Mouse (Mus musculus) forebrain, embryonic 11.5 days (tissue): ENCODE results near the gene Ick. TPM values are rescaled to one million over a fixed set of nuclear protein-coding genes. Genes with fewer than 3 reads are reported as not detected.

Source experiments
- ATAC-seq: fragments of 200-750 bp; cut with Nextera tagmentation; replicated peaks from 2 replicates; pipeline ENCODE4 v1.8.0; 2017; ENCODE audit warnings: moderate TSS enrichment; ENCODE audit not compliant: low FRiP score
- DNase-seq: peaks from one replicate; pipeline ENCODE4 v3.0.0-alpha.2; 2017; ENCODE audit warnings: low spot score
- H3K27ac ChIP-seq: fragments of 300-500 bp; sonication (generic); 2 replicates; pipeline ENCODE4 v1.5.1; 2014; ENCODE audit warnings: low read depth, low read length
- H3K27me3 ChIP-seq: fragments of 300-500 bp; sonication (generic); 2 replicates; pipeline ENCODE4 v1.6.1; 2014; ENCODE audit warnings: mild to moderate bottlenecking, low read length, mixed read lengths; ENCODE audit not compliant: control insufficient read depth, insufficient read depth
- H3K36me3 ChIP-seq: fragments of 300-500 bp; sonication (generic); 2 replicates; pipeline ENCODE4 v1.6.1; 2014; ENCODE audit warnings: mild to moderate bottlenecking, low read length, moderate library complexity, mixed read lengths; ENCODE audit not compliant: control insufficient read depth, insufficient read depth
- H3K4me1 ChIP-seq: fragments of 300-500 bp; sonication (generic); replicated peaks from 2 replicates; pipeline ENCODE4 v1.6.1; 2014; ENCODE audit warnings: low read length, mixed read lengths; ENCODE audit not compliant: control insufficient read depth, insufficient read depth
- H3K4me2 ChIP-seq: fragments of 300-500 bp; sonication (generic); 2 replicates; pipeline ENCODE4 v1.6.1; 2014; ENCODE audit warnings: low read depth, mild to moderate bottlenecking, low read length, moderate library complexity, mixed read lengths; ENCODE audit not compliant: severe bottlenecking
- H3K4me3 ChIP-seq: fragments of 300-500 bp; sonication (generic); 2 replicates; pipeline ENCODE4 v1.5.1; 2014; ENCODE audit warnings: low read depth, low read length
- H3K9ac ChIP-seq: fragments of 300-500 bp; sonication (generic); 2 replicates; pipeline ENCODE4 v1.6.1; 2014; ENCODE audit warnings: low read length
- H3K9me3 ChIP-seq: fragments of 300-500 bp; sonication (generic); 2 replicates; pipeline ENCODE4 v1.6.1; 2016; ENCODE audit warnings: low read length, mixed read lengths; ENCODE audit not compliant: control insufficient read depth
- WGBS: fragments of 180-500 bp; shearing (Covaris S2); extraction: QIAGEN DNeasy Blood & Tissue Kit; methylation state at CpG from one replicate; pipeline ENCODE4 v1.1.7; 2014; 5-methylcytosine and 5-hydroxymethylcytosine counted together
- polyA plus RNA-seq: library from polyadenylated mRNA; unstranded; fragments of >200 nt; fragmentation: Nextera tagmentation; extraction: Ambion mirVana; gene quantifications from 2 replicates; pipeline ENCODE4 v1.2.1, GENCODE M21; 2014

Gene Ick
- polyA plus RNA-seq, 1 experiment from 2014 or later, result 35.0 TPM

DNA sequence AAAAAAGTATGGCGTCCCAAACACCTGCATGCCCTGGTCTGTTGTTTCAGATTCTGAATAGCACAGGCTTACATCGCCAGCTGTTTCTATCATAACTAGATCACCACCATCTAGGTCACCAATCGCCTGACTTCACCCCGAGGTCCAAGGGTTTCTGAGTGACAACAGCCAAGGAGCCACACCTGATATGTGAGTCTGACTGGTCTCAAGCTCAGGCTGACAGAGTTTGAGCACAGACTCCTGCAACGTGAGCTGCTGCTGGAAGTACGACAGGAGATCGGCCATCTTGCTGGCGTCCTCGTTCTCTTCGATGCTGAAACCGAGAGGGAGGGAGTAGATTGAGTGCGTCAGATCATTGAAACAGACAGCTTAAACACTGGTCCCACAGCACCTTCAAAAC lies 13.3 kb upstream of the Ick start:
- Histone ChIP-seq H3K27me3 (no peaks in the 10 kb centered on the region), H3K36me3 (no peaks in the 10 kb centered on the region; the same call in 1 of the 2 replicates), H3K9ac (no peak overlapping the region), H3K9me3 (no peaks in the 10 kb centered on the region; the same call in 1 of the 2 replicates), H3K4me2 (no peak overlapping the region), H3K4me3 (no peak overlapping the region), H3K4me1 (no peaks in the 10 kb centered on the region), H3K27ac (no peak overlapping the region)
- WGBS, result 95% methylated on average over 12 of the region's 12 CpGs
- ATAC-seq, result no peak
- DNase-seq, result no peak

DNA sequence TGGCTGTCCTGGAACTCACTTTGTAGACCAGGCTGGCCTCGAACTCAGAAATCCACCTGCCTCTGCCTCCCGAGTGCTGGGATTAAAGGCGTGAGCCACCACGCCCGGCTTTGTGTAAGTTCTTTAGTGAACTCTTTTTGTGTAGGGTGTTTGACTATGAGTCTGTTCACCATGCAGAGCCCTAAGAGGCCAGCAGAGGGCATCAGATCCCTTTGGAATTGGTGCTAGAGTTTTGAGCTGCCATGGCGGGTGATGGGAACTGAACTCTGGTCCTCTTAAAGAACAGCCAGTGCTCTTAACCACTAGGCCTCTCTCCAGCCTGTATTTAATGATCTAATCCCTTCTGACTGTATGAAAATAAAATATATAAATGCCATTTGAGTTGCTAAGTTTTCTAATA lies 12.6 kb upstream of the Ick start:
- no peak for DNase-seq
- ATAC-seq, result no peak
- H3K36me3 ChIP-seq, result no peaks in the 10 kb centered on the region; the same call in 1 of the 2 replicates

DNA sequence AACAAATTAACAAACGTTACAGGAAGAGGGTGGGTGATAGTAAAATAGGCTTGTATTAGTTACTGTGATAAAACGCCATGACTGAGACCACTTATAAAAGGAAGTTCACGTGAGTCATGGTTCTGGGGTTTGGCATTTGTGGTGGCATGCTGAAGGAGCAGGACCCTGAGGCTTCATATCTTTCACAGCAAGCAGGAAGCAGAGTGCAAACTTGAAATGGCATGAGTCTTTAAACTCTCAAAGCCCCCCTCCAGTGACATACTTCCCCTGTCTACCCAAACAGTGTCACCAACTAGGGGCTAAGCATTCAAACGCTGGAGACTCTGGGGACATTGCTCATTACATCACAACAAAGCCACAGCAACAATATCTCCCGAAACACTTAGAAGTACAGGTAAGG lies 8.0 kb upstream of the Ick start:
- Histone ChIP-seq H3K4me1 (no peaks in the 10 kb centered on the region), H3K9me3 (no peaks in the 10 kb centered on the region; the same call in 1 of the 2 replicates), H3K27ac (no peak overlapping the region), H3K27me3 (no peaks in the 10 kb centered on the region), H3K36me3 (no peaks in the 10 kb centered on the region; the same call in 1 of the 2 replicates), H3K4me2 (no peak overlapping the region), H3K9ac (no peak overlapping the region), H3K4me3 (no peak overlapping the region)
- 92% methylated on average over 5 of the region's 5 CpGs for WGBS
- ATAC-seq (no peak), DNase-seq (no peak)

More for the DNA sequence above, 12.6 kb upstream of the Ick start:
- H3K4me3 ChIP-seq, result no peak overlapping the region
- H3K27ac ChIP-seq, result no peak overlapping the region
- H3K4me2 ChIP-seq, result no peak overlapping the region
- H3K4me1 ChIP-seq, result no peaks in the 10 kb centered on the region
- H3K9me3 ChIP-seq, result no peaks in the 10 kb centered on the region; the same call in 1 of the 2 replicates
- WGBS, result 94% methylated on average over 6 of the region's 6 CpGs
- H3K27me3 ChIP-seq, result no peaks in the 10 kb centered on the region
- H3K9ac ChIP-seq, result no peak overlapping the region

DNA sequence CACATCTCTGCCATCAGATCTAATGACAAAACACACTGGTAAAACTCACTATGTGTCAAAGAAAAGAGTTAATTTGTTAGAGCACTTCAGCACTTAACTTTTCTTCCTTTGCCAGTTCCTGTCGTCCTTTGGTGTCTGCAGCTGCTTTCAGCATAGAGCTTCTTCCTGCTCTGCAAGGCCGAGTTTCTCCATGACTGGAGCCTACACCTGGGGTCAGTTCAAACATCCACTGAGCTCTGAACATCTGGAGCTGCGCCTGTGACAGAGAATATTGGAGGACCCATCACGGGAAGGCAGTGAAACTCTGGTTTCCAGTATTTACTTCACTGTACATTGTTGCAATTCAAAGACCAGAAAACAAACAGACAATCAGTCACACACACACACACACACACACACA lies 7.6 kb upstream of the Ick start:
- no peak overlapping the region for H3K4me3 ChIP-seq
- H3K36me3 ChIP-seq, result no peaks in the 10 kb centered on the region; the same call in 1 of the 2 replicates
- no peak overlapping the region for H3K4me2 ChIP-seq
- WGBS, result 83% methylated on average over 4 of the region's 4 CpGs
- H3K4me1 ChIP-seq, result no peaks in the 10 kb centered on the region
- no peaks in the 10 kb centered on the region; the same call in 1 of the 2 replicates for H3K9me3 ChIP-seq
- no peak overlapping the region for H3K9ac ChIP-seq
- H3K27ac ChIP-seq, result no peak overlapping the region
- H3K27me3 ChIP-seq, result no peaks in the 10 kb centered on the region
- DNase-seq (no peak), ATAC-seq (no peak)

DNA sequence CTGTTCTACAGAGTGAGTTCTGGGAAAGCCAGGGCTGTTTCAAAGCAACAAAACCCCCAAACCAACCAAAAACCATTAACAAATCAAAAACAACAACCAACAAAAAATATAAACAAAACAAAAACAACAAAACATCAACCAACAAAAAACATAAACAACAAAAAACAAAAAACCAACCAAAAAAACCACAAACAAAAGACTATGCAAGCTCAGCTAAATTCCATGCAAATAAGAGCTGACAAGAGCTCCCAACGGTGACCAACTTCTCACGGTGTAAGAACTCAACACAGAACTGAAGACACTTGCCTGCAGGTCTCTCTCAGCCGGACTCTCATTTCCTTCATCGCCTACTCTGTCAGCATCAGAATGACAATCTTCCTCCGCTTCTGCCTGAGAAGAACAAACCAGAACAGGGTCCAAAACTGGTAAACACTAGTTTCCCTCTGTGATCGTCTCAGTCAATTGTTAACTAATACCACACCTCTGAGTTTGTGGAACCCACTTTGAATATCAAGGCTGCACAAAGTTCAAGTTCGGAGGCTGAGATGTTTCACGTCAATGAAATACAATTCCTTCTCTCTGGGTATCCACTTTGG lies 4.9 kb upstream of the Ick start:
- Histone ChIP-seq H3K9me3 (no peaks in the 10 kb centered on the region), H3K4me3 (no peak overlapping the region), H3K36me3 (no peaks in the 10 kb centered on the region; the same call in 1 of the 2 replicates), H3K9ac (no peak overlapping the region), H3K4me1 (no peaks in the 10 kb centered on the region), H3K27me3 (no peaks in the 10 kb centered on the region), H3K4me2 (no peak overlapping the region), H3K27ac (no peak overlapping the region)
- WGBS, result 92% methylated on average over 8 of the region's 8 CpGs
- no peak for DNase-seq
- ATAC-seq, result no peak

DNA sequence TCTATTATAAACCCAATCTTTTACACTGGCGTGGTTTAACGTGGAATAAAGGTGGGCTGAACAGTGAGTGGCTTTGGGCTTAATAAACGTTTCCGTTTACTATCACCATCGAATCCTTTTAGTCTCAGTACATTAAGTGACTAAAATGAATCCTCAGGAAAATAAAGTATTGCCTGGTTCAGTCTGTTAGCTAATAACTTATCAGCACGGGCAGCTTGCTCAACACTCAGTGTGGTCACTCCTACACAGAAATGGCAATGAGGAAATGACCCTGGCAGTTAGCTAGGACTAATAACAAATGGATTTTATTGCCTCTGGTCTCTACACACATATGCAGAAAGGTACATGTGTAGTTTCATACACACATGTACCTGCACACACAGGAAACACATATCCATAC lies 4.0 kb upstream of the Ick start:
- ATAC-seq, result no peak
- no peak overlapping the region for H3K27ac ChIP-seq
- H3K27me3 ChIP-seq, result no peaks in the 10 kb centered on the region
- 95% methylated on average over 6 of the region's 6 CpGs for WGBS
- no peak overlapping the region for H3K4me3 ChIP-seq
- no peak for DNase-seq
- no peaks in the 10 kb centered on the region for H3K9me3 ChIP-seq
- no peaks in the 10 kb centered on the region for H3K36me3 ChIP-seq
- no peak overlapping the region for H3K9ac ChIP-seq
- H3K4me1 ChIP-seq, result no peaks in the 10 kb centered on the region
- H3K4me2 ChIP-seq, result no peak overlapping the region

DNA sequence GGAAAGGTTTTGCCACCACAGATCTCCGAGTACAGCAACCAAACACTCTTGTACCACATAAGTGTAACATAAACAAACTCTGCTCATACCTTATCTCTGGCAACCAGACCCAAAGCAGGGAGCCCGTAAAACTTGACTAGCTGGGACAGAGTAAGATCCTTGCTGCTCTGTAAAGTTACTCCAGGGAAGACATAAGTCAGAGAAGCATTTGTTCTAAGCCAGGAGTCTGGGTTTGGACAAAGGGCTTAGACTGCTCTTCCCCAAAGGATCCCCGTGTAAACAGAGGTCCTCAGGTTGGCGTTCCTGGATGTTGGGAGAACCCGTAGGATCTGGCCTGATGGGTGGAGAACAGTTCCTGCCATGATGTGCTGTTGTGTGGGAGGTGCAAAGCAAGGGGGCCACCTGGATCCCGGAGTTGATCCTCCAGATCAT lies 3.5 kb upstream of the Ick start:
- H3K9me3 ChIP-seq, result no peaks in the 10 kb centered on the region
- H3K4me1 ChIP-seq, result no peaks in the 10 kb centered on the region
- no peaks in the 10 kb centered on the region for H3K27me3 ChIP-seq
- WGBS, result 86% methylated on average over 6 of the region's 6 CpGs
- DNase-seq, result peak; percentile 34
- H3K9ac ChIP-seq, result no peak overlapping the region
- H3K27ac ChIP-seq, result peak overlapping the region; percentile 18; the same call in 1 of the 2 replicates
- H3K4me2 ChIP-seq, result no peak overlapping the region
- H3K36me3 ChIP-seq, result no peaks in the 10 kb centered on the region
- no peak overlapping the region for H3K4me3 ChIP-seq
- no peak for ATAC-seq

DNA sequence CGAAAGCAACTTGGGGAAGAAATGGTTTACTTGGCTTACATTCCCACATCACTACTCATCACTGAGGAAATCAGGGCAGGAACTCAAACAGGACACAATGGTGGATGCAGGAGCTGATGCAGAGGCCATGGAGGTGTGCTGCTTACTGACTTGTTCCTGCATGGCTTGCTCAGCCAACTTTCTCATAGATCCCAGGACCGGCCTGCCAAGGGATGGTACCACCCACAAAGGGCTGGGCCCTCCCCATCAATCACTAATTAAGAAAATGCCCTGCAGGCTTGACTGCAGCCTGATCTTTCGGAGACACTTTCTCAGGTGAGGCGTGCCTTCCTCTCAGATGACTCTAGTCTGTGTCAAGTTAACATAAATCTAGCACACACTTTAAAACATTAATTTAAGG lies 2.2 kb upstream of the Ick start:
- Histone ChIP-seq H3K36me3 (no peaks in the 10 kb centered on the region), H3K4me3 (no peak overlapping the region), H3K4me2 (no peak overlapping the region), H3K9ac (no peak overlapping the region), H3K9me3 (no peaks in the 10 kb centered on the region), H3K4me1 (no peaks in the 10 kb centered on the region), H3K27ac (no peak overlapping the region), H3K27me3 (no peaks in the 10 kb centered on the region)
- ATAC-seq, result no peak
- WGBS, result 79% methylated on average over 4 of the region's 4 CpGs
- peak; percentile 33 for DNase-seq

DNA sequence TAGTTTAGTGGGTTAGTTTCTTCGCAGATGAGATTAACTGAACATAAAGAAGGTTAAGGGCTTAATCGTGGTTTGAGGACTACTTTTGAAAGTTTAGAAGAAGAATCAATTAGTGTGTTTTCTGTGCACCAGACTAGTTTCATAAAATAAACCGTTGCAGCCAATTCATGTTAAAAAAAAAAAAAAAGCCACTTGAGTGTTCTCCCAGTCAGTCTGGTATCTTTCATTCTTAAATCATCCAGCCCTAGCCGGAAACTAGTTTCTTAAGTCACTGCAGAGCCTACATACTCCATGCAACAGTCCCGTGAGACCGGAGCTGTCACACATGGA lies 1.4 kb upstream of the Ick start:
- WGBS, result 26% methylated on average over 6 of the region's 6 CpGs
- H3K9me3 ChIP-seq, result no peaks in the 10 kb centered on the region
- ATAC-seq (no peak; the same call in 1 of the 2 replicates), DNase-seq (no peak)
- H3K4me2 ChIP-seq, result peak overlapping the region; percentile 84
- H3K27me3 ChIP-seq, result no peaks in the 10 kb centered on the region
- H3K4me1 ChIP-seq, result no peaks in the 10 kb centered on the region
- peak overlapping the region; percentile 84 for H3K9ac ChIP-seq
- H3K4me3 ChIP-seq, result peak overlapping the region; percentile 79
- no peak overlapping the region for H3K27ac ChIP-seq
- no peaks in the 10 kb centered on the region for H3K36me3 ChIP-seq
